Mouse (Mus musculus) liver, embryonic 15.5 days (tissue): ENCODE results near the gene Os9. TPM values are rescaled to one million over a fixed set of nuclear protein-coding genes. Genes with fewer than 3 reads are reported as not detected.
A peak's percentile ranks its signal among the peaks of the same experiment; 100 is the strongest.

Experiments used
- ATAC-seq: fragments of 200-750 bp; cut with Nextera tagmentation; 2 replicates; pipeline ENCODE4 v1.8.0; 2017; ENCODE audit warnings: moderate number of reproducible peaks, mild to moderate bottlenecking, moderate library complexity; ENCODE audit not compliant: insufficient read depth
- H3K27ac ChIP-seq: fragments of 300-500 bp; sonication (generic); replicated peaks from 2 replicates; pipeline ENCODE4 v1.5.1; 2015; ENCODE audit warnings: mild to moderate bottlenecking, inconsistent platforms
- H3K27me3 ChIP-seq: fragments of 300-500 bp; sonication (generic); 2 replicates; pipeline ENCODE4 v1.6.1; 2015; ENCODE audit warnings: mild to moderate bottlenecking, inconsistent platforms
- H3K36me3 ChIP-seq: fragments of 300-500 bp; sonication (generic); replicated peaks from 2 replicates; pipeline ENCODE4 v1.6.1; 2015; ENCODE audit warnings: moderate library complexity, mild to moderate bottlenecking, inconsistent platforms
- H3K4me1 ChIP-seq: fragments of 300-500 bp; sonication (generic); replicated peaks from 2 replicates; pipeline ENCODE4 v1.6.1; 2015; ENCODE audit warnings: inconsistent platforms
- H3K4me2 ChIP-seq: fragments of 300-500 bp; sonication (generic); 2 replicates; pipeline ENCODE4 v1.6.1; 2015; ENCODE audit warnings: moderate library complexity, mild to moderate bottlenecking, inconsistent platforms
- H3K4me3 ChIP-seq: fragments of 300-500 bp; sonication (generic); replicated peaks from 2 replicates; pipeline ENCODE4 v1.5.1; 2015; ENCODE audit warnings: mild to moderate bottlenecking, inconsistent platforms
- H3K9ac ChIP-seq: fragments of 300-500 bp; sonication (generic); 2 replicates; pipeline ENCODE4 v1.6.1; 2015; ENCODE audit warnings: moderate library complexity, mild to moderate bottlenecking, inconsistent platforms
- H3K9me3 ChIP-seq: fragments of 300-500 bp; sonication (generic); replicated peaks from 2 replicates; pipeline ENCODE4 v1.6.1; 2016; ENCODE audit warnings: inconsistent platforms
- WGBS: fragments of 180-500 bp; shearing (Covaris S2); methylation state at CpG from one replicate; pipeline ENCODE4 v1.1.7; 2015; ENCODE audit warnings: mixed read lengths; ENCODE audit not compliant: insufficient replicate concordance; 5-methylcytosine and 5-hydroxymethylcytosine counted together
- polyA plus RNA-seq: library from polyadenylated mRNA; unstranded; fragments of >200 nt; fragmentation: Nextera tagmentation; extraction: Ambion mirVana; gene quantifications from 2 replicates; pipeline ENCODE4 v1.2.1, GENCODE M21; 2015

The Os9 gene
- polyA plus RNA-seq, 1 experiment from 2014 or later = 54.0 TPM

GRCm38 (mm10) chr10:127114408-127114807, 6.5 kb downstream of the Os9 start:
- Histone ChIP-seq H3K4me2 (no peak overlapping the region), H3K9ac (no peak overlapping the region), H3K4me1 (peaks cover 1% of the 10 kb centered on the region; the same call in 1 of the 2 replicates), H3K27me3 (no peaks in the 10 kb centered on the region), H3K4me3 (no peak overlapping the region), H3K27ac (no peak overlapping the region; the same call in 1 of the 2 replicates), H3K36me3 (peaks cover 72% of the 10 kb centered on the region), H3K9me3 (no peaks in the 10 kb centered on the region)
- ATAC-seq = no peak
- WGBS = 63% methylated on average over 11 of the region's 11 CpGs

DNA sequence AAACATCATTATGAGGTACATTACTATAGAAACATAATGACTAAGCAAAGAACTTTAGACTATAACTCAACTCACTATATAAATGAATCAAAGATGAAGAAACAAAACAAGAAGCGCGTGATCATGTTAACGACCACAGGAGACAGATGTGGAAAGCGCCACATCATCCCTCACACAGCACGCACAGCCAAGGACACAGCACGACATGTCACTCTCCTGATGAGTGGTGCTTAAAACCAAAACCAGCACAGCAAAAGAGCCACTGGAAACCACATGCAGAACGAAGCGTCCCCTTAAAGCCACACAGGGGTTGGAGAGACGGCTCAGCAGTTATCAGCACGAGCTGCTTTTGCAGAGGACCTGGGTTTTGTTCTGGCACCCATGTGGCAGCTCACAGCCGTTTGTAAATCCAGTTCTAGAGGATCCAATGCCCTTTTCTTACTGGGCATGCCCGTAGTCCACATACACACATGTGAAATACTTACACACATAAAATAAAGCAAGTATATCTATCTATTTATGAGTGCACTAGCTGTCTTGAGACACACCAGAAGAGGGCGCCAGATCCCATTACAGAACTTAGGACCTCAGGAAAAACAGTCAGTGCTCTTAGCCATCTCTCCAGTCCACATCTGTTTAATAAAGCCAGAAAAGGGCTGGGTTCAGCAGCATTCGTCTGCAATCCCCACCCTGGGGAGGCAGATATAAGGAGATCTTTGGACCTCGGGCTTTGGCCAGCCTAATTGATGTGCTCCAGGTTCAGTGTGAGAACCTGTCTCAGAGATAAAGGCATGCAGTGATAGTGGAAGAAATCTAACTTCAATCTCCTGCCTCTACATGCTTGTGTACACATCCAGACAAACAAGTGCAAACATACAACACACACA, 9.7 kb downstream of the Os9 start:
- H3K4me1 ChIP-seq = peaks cover 25% of the 10 kb centered on the region
- no peaks in the 10 kb centered on the region for H3K27me3 ChIP-seq
- no peak overlapping the region for H3K9ac ChIP-seq
- no peak for ATAC-seq
- 66% methylated on average over 15 of the region's 15 CpGs for WGBS
- no peak overlapping the region for H3K4me3 ChIP-seq
- H3K9me3 ChIP-seq = no peaks in the 10 kb centered on the region
- H3K27ac ChIP-seq = no peak overlapping the region
- H3K4me2 ChIP-seq = no peak overlapping the region
- H3K36me3 ChIP-seq = peaks cover 40% of the 10 kb centered on the region

- H3K4me3 ChIP-seq = no peak overlapping the region
- peak overlapping the region; percentile 37 for H3K4me2 ChIP-seq
- WGBS = 26% methylated on average over 3 of the region's 3 CpGs
- H3K27ac ChIP-seq = peak overlapping the region; percentile 49
- peaks cover 24% of the 10 kb centered on the region for H3K36me3 ChIP-seq
- H3K9ac ChIP-seq = no peak overlapping the region
- peaks cover 35% of the 10 kb centered on the region for H3K4me1 ChIP-seq
- ATAC-seq = peak; percentile 41
- no peaks in the 10 kb centered on the region for H3K27me3 ChIP-seq
- H3K9me3 ChIP-seq = no peaks in the 10 kb centered on the region
Measured at GRCm38 (mm10) chr10:127108262-127108583, 12.7 kb downstream of the Os9 start.

- Histone ChIP-seq H3K9me3 (no peaks in the 10 kb centered on the region), H3K9ac (no peak overlapping the region), H3K36me3 (peaks cover 21% of the 10 kb centered on the region), H3K4me2 (peak overlapping the region; percentile 37), H3K27me3 (no peaks in the 10 kb centered on the region), H3K27ac (peak overlapping the region; percentile 49), H3K4me1 (peaks cover 35% of the 10 kb centered on the region), H3K4me3 (no peak overlapping the region)
- peak; percentile 79 for ATAC-seq
- 22% methylated on average over 16 of the region's 16 CpGs for WGBS
Measured at GRCm38 (mm10) chr10:127107563-127108261, 13.2 kb downstream of the Os9 start.

GRCm38 (mm10) chr10:127103631-127104030, 17.3 kb downstream of the Os9 start:
- Histone ChIP-seq H3K27ac (no peak overlapping the region), H3K4me1 (peaks cover 47% of the 10 kb centered on the region), H3K4me3 (no peak overlapping the region), H3K27me3 (no peaks in the 10 kb centered on the region), H3K4me2 (0 out of 2 replicates have a peak overlapping the region, but pooled peaks have one; percentile 15), H3K9ac (no peak overlapping the region), H3K9me3 (no peaks in the 10 kb centered on the region), H3K36me3 (peaks cover 19% of the 10 kb centered on the region)
- ATAC-seq = no peak
- WGBS = 25% methylated on average over 7 of the region's 7 CpGs

- Histone ChIP-seq H3K9ac (no peak overlapping the region), H3K9me3 (no peaks in the 10 kb centered on the region), H3K36me3 (peaks cover 44% of the 10 kb centered on the region), H3K4me2 (no peak overlapping the region), H3K27me3 (no peaks in the 10 kb centered on the region), H3K4me1 (peaks cover 29% of the 10 kb centered on the region), H3K4me3 (no peak overlapping the region), H3K27ac (0 out of 2 replicates have a peak overlapping the region, but pooled peaks have one; percentile 51)
- no peak for ATAC-seq
- WGBS = 53% methylated on average over 6 of the region's 6 CpGs
Measured at GRCm38 (mm10) chr10:127101151-127101550, 19.8 kb downstream of the Os9 start.

GRCm38 (mm10) chr10:127100414-127100813, 20.5 kb downstream of the Os9 start:
- Histone ChIP-seq H3K27ac (0 out of 2 replicates have a peak overlapping the region, but pooled peaks have one; percentile 51), H3K36me3 (peaks cover 46% of the 10 kb centered on the region), H3K9me3 (no peaks in the 10 kb centered on the region), H3K4me3 (no peak overlapping the region), H3K27me3 (no peaks in the 10 kb centered on the region), H3K4me2 (peak overlapping the region; percentile 13), H3K4me1 (peaks cover 29% of the 10 kb centered on the region), H3K9ac (no peak overlapping the region)
- 12% methylated on average over 8 of the region's 8 CpGs for WGBS
- peak; percentile 62 for ATAC-seq

GRCm38 (mm10) chr10:127099868-127100267, 21.1 kb downstream of the Os9 start:
- Histone ChIP-seq H3K9ac (no peak overlapping the region), H3K27me3 (no peaks in the 10 kb centered on the region), H3K4me3 (no peak overlapping the region), H3K9me3 (no peaks in the 10 kb centered on the region), H3K36me3 (peaks cover 49% of the 10 kb centered on the region), H3K4me2 (no peak overlapping the region), H3K27ac (no peak overlapping the region), H3K4me1 (peaks cover 29% of the 10 kb centered on the region)
- no peak for ATAC-seq
- WGBS = 69% methylated on average over 15 of the region's 15 CpGs

DNA sequence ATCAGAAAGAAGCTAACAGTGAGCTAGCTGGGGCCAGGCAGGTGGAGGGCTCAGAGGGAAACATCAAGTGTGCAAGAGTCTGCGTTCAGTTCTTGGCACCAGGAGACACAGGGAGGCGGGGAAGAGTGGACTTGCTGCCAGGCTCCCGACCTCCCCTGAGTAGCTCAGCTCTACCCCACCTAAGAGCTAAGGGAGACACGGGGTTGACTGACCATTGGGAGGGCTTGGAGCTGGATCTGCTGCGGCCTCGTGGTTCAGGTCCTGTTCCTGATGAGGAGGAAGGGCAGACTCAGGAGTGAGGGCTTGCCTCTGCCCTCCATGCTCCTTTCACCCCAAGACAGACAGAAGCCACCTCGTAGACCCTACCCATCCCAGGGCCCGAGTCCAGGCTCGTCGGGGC, 21.7 kb downstream of the Os9 start:
- H3K36me3 ChIP-seq = peaks cover 49% of the 10 kb centered on the region
- H3K4me1 ChIP-seq = peaks cover 26% of the 10 kb centered on the region
- no peak overlapping the region for H3K27ac ChIP-seq
- no peak overlapping the region for H3K9ac ChIP-seq
- no peak overlapping the region for H3K4me2 ChIP-seq
- H3K4me3 ChIP-seq = no peak overlapping the region
- no peaks in the 10 kb centered on the region for H3K9me3 ChIP-seq
- no peak for ATAC-seq
- no peaks in the 10 kb centered on the region for H3K27me3 ChIP-seq
- 83% methylated on average over 10 of the region's 10 CpGs for WGBS

DNA sequence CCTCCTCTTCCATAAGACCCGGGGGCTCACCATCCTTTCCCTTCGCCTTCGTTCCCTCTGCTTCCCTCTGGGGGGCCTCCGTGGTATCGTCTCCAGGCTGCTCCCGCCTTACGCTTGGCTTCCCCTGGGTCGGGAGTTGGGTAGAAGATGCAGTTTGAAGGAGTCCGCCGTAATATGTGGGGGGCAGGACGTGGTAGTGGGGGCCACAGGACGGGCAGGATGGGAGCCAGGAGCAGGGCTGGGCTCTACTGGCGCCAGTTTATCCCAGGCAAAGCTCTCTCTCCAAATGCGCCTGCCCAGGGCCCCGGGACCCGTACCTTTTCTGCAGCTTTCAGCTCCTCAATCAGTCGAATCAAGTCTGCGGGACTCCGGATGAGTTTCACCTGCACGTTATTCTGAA, 22.4 kb downstream of the Os9 start:
- no peak overlapping the region for H3K4me3 ChIP-seq
- ATAC-seq = no peak
- peaks cover 49% of the 10 kb centered on the region for H3K36me3 ChIP-seq
- H3K27ac ChIP-seq = no peak overlapping the region
- 75% methylated on average over 20 of the region's 20 CpGs for whole genome bisulfite sequencing
- H3K4me2 ChIP-seq = no peak overlapping the region
- no peak overlapping the region for H3K9ac ChIP-seq
- H3K27me3 ChIP-seq = no peaks in the 10 kb centered on the region
- no peaks in the 10 kb centered on the region for H3K9me3 ChIP-seq
- peaks cover 19% of the 10 kb centered on the region for H3K4me1 ChIP-seq

DNA sequence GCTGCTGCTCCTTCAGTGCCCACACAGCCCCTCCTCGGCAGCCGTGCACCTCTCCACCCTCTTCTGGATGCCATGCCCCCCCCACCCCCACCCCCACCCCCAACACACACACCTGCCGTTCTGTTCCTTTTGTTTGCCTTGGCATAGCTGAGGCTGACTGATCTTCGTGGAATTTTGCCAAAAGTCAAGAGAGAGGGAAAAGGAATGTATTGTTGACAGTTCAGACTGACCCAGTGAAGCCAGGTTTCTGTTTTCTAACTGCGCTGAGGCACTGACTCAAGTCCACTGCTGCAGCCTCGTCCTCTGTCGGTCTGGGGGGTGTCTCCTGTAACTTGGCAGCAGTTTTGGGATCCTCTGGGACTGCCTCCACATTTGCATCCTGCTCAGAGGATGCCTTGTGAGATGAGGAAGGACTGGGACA, 26.5 kb downstream of the Os9 start:
- Histone ChIP-seq H3K9me3 (no peaks in the 10 kb centered on the region), H3K36me3 (peaks cover 43% of the 10 kb centered on the region), H3K4me1 (peaks cover 21% of the 10 kb centered on the region), H3K9ac (no peak overlapping the region), H3K27me3 (peaks cover 28% of the 10 kb centered on the region), H3K4me3 (no peak overlapping the region), H3K27ac (no peak overlapping the region), H3K4me2 (no peak overlapping the region)
- 63% methylated on average over 7 of the region's 7 CpGs for WGBS
- ATAC-seq = no peak
